Mouse (Mus musculus) left cerebral cortex, postnatal 36 days (tissue): ENCODE data around the gene Ensa. TPM values are rescaled to one million over a fixed set of nuclear protein-coding genes. Genes with fewer than 3 reads are reported as not detected.
"Not testable (repeated sequence)": the region's sequence is repeated elsewhere in the genome, so short reads cannot be mapped to it uniquely, and the experiment has no call there.

Experiments
- DNase-seq, 2 experiments: peaks; one replicate each; pipeline ENCODE4 v3.0.0; 2021 to 2022; ENCODE audit warnings: low spot score in 2 of 2, mixed read lengths in 1 of 2
- intact Hi-C: fragments of 180-260 bp; cut with DNase I; formaldehyde crosslinking; loops from one replicate; pipeline ENCODE4 v1.15.1; 2025
- total RNA-seq, 2 experiments: library from RNA; stranded (reverse); gene quantifications; 2 replicates each; pipeline ENCODE4 v1.2.3; 2021

The Ensa gene
- total RNA-seq: 100 to 1,000 TPM; 361 to 394 TPM

DNA sequence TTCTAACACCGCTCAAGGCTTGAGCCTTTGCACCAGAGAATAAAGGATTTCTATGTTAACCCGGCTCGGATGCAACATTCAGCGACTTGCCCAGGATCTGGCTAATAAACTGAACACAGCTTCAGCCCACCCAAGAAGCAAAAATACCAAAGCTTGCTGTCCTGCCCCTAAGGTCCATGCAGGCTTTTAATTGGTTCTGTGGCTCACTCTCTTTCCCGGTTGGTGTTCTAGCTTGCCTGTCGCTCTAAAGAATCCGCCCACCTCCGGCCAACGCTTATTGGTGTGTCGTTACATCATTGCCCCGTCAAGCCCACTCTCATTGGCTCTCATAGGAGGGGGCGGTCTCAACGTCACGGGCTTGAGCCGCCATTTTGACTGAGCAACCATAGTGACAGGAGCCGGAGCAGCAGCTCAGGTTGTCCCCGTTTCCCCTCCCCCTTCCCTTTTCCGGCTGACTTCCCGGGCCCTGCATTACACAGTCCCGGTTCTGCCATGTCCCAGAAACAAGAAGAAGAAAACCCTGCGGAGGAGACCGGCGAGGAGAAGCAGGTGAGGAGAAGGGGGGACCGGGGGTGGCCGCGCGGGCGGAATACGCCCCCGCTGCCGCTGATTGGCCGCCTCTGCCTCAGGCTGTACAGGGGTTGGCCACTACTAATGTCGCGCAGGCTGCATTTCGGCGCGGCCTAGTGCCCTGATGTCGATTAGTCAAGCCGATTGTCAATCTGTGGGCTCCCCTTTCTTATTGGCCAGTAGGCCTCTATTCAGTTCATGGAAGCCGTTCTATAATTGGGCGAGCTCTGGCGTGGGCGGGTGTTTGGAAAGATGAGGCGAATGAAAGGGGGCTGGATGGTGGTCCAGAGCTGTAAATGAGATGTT is at the start of gene Ensa:
Gene Ensa (plus strand): TSS at position 366 of the 876 bp plus-strand sequence.
- DNase-seq: peak; percentile 97 to 99

DNA sequence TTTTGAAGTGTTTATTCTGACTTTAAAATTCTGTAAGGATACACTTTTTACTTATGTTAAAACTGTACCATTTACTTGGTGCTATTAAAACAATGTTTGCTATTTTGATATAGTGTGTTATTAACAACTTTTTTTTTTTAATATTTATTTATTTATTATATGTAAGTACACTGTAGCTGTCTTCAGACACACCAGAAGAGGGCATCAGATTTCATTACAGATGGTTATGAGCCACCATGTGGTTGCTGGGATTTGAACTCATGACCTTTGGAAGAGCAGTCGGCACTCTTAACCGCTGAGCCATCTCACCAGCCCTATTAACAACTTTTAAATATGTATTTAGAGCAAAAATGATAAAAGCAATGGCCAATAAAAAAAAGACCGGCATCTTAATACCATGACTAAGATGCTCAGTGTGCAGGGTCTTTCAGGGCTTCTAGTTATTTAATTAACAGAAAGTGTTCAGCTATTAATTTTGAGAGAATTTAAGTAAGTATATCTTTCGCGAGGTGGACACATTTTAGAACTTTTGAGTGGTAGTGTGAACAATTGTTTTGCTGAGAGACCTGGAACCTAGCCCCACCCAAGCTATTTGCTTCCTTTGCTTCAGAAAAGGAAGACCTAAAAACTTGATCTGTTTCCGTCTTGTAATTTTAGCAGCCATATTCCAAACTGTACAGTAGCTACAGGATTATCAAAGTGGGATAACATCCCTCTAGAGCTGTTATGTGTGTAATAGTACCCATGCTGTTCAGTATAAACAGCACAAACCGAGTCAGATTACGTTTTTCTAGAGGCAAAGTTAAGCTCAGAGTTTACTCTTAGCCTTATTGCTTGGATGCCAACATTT is 36.8 kb upstream of the Ensa start:
- intact Hi-C loops: loop anchor here (1.0 kb wide), 1 partner anchor 71 kb away; no protein-coding TSS in a partner anchor
- no peak for DNase-seq

More for the DNA sequence above, at the start of gene Ensa:
- intact Hi-C loops: no loop called here

DNA sequence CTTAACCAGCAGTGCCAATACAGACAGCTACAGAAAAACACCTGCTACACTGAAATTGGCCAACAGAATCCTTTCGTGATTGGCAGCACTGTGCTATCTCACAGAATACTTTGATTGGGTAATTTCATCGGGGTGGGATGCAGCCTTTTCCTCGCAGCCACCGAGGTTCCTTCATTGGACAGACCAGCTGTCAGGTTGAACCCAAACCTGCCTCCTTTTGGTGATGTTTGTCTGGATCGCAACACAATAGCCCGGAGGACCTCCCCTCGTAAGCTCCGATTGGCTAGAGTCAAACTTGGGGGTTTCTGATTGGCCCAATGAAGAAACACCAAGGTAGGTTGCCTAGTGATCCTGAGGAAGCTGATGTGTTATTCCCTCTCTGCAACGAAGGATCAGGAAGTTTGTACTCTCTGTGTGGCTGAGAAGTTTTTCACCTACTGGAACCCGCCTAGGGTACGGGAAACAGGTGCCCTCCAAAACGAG is 36.1 kb upstream of the Ensa start, which contains the start of gene Golph3l:
Gene Golph3l (plus strand): TSS at position 331 of the 483 bp plus-strand sequence.
- DNase-seq: peak; percentile 91 to 94
- intact Hi-C loops: loop anchor here (1.0 kb wide), 1 partner anchor 71 kb away; no protein-coding TSS in a partner anchor

DNA sequence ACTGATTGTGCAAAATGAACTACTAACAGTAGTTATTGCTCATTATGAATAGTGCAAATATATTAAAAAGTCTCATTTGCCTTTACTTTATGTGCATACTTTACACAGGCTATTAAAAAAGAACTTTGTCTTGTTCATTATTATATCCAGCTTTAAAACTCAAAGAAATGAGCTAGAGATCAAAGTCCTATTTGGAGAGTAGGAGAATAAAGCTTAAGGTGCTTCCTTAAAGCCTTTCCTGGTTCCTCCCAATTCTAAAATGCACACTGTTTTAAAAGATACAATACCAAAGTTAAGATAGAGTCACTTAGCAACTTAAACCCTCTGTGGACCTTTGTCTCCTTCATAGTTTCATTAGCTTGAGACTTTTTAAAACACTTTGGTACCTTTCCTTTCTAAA is 26.1 kb upstream of the Ensa start:
- DNase-seq: no peak
- intact Hi-C loops: no loop called here

DNA sequence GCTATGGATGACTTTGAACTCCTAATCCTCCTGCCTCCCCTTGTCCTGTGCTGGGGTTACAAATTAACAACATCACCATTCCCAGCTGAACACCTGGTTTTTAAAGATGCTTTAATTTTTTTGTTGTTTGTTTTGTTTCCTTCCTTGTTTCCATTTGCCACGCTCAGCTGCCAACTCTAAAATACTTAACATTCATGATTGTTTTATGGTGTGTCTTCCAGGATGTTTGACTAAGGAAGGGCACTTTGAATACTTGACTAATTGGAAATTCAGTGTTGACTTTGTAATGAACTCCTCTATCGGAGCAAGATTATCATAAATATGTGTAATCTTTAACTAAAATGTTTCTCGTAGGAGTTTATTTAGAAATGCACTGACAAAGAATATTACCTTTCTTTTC is 23.5 kb upstream of the Ensa start:
- intact Hi-C loops: no loop called here
- DNase-seq: no peak

DNA sequence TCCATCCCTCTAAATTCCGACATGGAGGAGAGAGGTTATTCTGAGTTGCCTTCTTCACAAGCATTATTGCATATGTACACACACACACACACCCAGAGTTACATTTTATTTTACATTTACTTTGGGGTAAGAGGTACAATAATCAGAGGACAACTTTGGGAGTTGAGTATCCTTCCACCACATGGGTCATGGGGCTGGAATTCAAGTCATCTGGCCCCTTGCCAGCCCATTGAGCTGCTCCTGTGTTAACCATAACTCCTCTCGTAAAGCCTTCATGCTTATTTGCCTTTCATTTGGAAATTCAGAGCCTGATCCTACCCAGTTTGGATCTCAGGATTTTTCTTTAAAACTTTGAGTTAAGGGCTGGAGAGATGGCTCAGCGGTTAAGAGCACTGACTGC is 18.7 kb upstream of the Ensa start:
- intact Hi-C loops: no loop called here
- no peak for DNase-seq

DNA sequence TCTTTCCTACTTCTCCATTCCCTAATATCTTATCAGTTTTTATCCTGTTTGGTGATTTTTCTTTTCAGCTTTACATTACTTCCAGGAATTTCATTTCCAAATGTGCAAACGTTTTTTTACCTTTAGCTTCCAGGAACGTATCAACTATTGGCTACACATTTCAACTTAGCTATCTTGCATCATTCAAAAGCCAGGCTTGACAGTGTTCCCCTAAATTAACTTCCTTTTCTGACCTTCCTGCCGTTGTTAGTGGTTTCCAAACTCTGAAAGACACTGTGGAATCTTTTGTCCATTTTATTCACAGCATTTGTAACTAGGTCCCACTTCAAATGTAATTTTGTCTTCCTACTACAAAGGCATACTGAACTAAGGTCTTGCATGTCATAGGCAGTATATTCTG is 15.6 kb upstream of the Ensa start:
- intact Hi-C loops: no loop called here
- no peak for DNase-seq

DNA sequence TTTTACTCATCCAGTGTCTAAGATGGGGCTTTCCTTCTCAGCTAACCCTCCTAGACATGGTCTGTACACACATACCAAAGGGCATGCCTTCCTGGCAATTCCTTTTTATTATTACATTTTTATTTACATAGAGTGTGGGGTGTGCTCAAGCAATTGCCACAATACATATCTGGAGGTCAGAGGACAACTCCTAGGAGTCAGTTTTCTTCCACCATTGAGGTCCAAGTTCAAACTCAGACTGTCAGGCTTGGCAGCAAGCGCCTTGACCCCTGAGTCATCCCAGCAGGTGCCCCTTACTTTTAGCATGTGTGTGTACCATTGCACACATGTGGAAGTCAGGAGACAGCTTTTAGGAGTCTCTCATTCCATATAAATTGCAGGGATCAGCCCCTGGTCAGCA is 10.8 kb upstream of the Ensa start:
- intact Hi-C loops: no loop called here
- no peak for DNase-seq

DNA sequence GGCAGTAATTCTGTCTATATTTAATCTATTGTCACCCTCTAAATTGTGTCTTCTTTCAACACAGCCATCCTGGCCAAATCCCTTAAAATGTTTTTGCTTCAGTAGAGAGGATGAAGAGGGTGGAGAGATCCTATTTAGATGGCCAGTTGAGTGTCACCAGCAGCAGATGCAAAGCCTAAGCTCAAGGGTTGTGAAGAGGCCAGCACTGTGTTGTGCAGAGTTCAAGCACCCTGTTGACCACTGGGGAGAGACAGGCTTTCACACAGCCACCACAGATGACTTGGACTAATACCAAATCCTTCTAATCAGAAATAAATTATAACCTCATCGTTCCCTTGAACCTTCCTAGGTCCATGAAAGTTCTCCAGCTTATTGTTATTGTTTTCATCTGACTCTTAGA is 6.3 kb upstream of the Ensa start:
- intact Hi-C loops: no loop called here
- DNase-seq: no peak

DNA sequence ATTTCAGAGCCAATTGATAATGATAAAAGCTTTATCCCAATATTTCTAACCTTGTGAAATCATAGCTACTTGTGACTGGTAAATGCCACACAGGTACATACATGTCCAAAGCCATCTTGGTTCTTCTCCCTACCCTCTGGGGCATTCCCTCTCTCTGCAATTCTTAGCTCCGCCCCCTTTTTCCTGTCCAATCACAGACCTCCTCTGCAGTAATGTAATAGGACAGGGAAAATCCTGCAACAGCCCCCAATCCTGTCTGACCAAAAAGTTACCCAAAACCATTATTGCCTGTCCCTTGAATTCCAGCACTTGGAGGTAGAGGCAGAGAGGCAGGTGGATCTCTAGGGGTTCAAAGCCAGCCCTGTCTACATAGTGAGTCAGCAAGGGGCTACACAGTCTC is 3.6 kb upstream of the Ensa start:
- DNase-seq: no peak
- intact Hi-C loops: no loop called here

DNA sequence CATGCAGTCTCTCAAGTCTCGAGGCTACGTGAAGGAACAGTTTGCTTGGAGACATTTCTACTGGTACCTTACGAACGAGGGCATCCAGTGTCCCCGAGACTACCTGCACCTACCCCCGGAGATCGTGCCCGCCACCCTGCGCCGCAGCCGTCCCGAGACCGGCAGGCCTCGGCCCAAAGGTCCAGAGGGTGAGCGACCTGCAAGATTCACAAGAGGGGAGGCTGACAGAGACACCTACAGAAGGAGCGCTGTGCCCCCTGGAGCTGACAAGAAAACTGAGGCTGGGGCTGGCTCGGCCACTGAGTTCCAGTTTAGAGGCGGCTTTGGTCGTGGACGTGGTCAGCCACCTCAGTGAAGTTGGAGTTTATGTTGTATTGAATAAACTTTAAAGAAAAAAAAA is 2.4 kb upstream of the Ensa start:
- intact Hi-C loops, DNase-seq: not testable (repeated sequence)

DNA sequence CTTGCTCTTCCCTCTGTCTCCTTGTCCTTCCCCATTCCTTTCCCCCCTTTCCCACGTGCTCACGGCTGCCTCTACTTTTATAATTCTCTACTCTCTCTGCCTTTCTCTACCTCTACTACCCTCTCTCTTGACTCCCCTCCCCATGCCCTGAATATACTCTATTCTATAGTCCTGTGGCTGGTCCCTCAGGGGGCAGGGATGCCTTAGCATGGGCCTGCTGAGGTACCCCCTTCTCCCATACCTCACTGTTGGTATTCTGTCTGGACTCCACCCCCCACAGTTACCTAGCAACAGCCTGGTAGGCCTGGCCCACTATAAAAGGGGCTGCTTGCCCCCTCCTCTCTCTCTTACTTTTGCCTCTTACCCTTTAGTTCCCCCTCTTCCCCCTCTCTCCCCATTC is 1.2 kb upstream of the Ensa start:
- DNase-seq: no peak
- intact Hi-C loops: no loop called here

DNA sequence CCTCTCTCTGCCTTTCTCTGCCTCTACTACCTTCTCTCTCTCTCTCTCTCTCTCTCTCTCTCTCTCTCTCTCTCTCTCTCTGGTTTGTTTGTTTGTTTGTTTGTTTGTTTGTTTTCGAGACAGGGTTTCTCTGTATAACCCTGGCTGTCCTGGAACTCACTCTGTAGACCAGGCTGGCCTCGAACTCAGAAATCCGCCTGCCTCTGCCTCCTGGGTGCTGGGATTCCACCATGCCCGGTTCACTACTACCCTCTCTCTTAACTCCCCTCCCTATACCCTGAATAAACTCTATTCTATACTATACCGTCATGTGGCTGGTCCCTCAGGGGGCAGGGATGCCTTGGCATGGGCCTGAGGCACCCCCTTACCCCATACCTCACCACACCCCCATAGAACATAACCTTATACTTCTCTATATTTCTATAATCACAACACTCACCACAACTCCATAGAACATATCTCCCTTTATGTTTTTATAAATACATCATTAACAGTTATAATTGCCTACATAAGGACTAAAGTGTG is 740 bp upstream of the Ensa start:
- intact Hi-C loops, DNase-seq: not testable (repeated sequence)

DNA sequence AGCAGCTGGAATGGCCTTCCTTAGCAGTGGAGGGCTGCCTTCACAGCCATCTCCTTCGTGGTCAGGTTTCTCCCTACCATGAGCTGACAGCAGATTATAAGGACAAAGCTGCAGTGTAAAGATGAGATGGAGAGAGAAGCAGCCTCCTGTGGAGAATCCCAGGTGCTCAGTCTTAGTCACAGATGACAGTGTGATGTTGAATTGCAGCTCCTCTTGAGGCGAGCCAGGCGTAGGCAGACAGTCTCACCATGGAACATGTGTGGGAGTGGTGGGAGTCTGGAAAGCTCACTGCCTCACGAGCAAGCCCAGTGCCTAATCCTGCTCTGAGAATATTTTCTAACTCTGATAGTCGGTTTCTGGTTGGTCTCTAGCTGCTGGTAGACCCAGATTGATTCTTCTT is 3.0 kb downstream of the Ensa start:
- peak; percentile 82 to 84 for DNase-seq
- intact Hi-C loops: no loop called here

DNA sequence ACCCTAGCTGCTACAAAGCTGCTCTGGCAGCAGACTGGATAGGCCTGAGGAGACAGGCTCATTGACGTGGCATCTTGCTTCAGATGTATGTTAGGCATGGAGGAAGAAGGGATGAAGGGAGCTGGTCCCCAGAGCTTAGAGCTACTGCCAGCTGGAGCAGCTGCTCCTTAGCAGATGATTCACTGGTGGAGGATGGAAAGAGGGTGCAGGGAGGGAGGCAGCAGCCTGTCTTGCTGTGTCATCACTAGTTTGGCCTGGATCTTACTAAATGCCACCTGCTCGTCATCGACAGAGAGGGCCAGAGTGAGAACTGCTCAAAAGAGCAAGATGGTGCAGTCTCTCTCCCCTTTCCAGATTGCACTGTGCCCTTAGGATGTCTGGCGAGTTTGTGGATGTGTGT is 5.0 kb downstream of the Ensa start:
- intact Hi-C loops: no loop called here
- DNase-seq: peak; percentile 72 to 73

DNA sequence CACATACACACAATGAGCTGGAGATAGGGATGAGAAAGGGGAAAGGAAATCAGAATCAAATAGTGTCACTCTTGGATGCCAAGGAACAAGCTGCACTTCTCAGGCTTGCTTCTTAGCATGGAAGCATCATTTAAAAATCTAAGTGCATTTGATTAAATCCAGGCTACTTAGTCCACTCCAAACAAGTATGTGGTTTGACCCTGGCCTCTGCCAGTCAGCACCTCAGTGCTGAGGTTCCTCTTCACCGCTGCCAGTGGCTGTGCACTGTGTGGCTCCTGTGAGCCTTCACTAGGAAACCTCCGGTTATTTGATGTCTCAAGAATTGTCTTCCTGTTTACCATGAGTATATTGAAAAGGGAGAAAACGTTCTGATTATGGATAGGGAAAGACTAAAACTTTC is 6.1 kb downstream of the Ensa start:
- intact Hi-C loops: no loop called here
- no peak for DNase-seq

DNA sequence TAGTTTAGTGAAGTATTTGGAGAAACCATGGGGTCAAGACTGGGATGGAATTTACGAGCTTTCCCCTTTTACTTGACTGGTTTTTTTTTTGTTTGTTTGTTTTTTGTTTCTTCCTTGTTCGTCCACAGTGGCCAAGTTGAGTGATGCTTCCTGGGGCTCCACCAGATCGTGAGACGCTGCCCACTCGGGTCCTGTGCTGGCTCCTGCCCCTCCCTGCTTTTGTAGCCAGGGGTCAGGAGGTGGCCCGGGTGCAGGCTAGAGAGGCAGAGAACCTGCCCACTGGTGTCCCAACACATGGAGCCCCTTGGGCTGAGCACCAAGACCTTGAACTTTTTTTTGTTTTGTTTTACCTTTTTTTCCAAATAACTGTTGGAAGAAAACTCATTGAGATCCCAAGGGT is 6.5 kb downstream of the Ensa start:
- no peak for DNase-seq
- intact Hi-C loops: no loop called here

DNA sequence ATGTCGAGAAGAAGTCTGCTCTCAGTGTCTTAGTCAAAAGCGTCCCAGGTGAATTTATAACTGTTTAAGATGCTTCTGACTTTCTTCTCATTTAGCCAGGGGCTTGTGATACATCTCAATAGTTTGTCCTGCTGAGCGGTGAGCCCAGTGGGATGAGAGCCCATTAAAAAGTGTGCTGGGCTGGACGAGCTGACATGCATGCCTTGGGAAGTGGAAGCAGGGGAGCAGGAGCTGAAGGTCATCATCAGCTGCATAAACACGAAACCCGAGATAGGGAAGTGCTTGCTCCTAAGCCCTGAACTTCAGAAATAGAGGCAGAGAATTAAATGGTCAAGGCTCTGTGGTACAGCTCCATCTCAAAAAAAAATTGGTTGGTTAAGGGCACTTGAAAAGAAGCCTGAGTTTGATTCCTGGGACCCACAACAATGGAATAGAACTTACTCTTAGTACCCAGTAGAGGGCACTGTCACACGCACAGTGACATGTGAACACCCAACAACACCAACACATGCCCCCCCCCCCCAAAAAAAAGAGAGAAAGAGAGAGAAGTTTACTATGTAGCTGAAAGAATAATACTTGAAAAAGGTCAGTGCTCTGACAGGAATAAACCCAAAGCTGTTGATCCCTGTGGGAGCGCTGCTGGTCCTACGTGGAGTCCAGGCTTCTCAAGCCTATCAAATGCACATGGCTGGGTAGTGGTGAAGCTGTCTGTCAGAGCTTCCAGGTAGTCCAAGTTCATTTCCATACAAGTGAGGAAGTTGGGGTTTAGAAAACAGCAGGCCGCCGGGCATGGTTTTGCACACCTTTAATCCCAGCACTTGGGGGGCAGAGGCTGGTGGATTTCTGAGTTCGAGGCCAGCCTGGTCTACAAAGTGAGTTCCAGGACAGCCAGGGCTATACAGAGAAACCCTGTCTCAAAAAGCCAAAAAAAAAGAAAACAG is 8.1 kb downstream of the Ensa start:
- intact Hi-C loops: loop anchor here (1.0 kb wide), 1 partner anchor 42 kb away; no protein-coding TSS in a partner anchor
- DNase-seq: no peak

DNA sequence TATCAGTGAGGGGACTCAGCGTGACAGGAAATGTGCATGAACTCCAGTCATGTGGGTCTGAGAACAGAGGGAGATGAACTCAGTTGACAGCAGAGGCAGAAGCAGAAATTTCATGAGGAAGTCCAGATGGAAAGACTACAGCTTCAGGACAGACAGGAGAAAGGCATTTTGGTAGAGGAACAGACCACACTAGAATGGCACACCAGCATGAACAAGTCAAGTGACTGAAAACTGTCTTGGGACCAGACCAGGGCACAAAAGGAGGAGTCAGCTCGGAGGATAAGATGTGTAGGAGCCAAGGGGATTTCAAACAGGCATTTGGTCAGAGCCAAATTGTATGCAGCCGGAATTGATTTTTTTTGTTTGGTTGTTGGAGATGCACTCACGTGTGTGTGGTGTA is 10.8 kb downstream of the Ensa start:
- intact Hi-C loops: no loop called here
- DNase-seq: no peak
